ENCODE assay signal across 9 mouse cellular contexts in genomic region chr10:61534371-61535101, GRCm38 (mm10). TPM values are rescaled to one million over a fixed set of nuclear protein-coding genes. Genes with fewer than 3 reads are reported as not detected.
DNase-seq lines count a peak whose midpoint lies in the region; ATAC-seq and TF ChIP-seq lines count a peak whose summit lies in the region.
"Had no signal": no experiment of that assay in that cellular context is flagged by ENCODE, and none has a peak within 500 bp of the region (broad histone marks: within the 10 kb centered on the region; RNA-seq: fewer than 3 reads in every experiment).

No protein-coding gene starts in this region.

- no peak for TF ChIP-seq POLR2A in lung, adult 2 months (IDR thresholded peaks at IDR 0.05; ENCODE audit: borderline replicate concordance, extremely low read depth, low read depth, low read length)
- no peak for TF ChIP-seq POLR2A in thymus, adult 2 months (IDR thresholded peaks at IDR 0.05; ENCODE audit: control insufficient read depth, extremely low read depth, insufficient read depth, low read length, poor library complexity)

- H3K4me1 ChIP-seq in lung, adult 2 months (ENCODE audit: control insufficient read depth, insufficient read depth, low read length), result peaks cover 24% of the 10 kb centered on the region
- H3K4me1 ChIP-seq in forebrain, embryonic 10.5 days, result peaks cover 81% of the 10 kb centered on the region
- H3K4me1 ChIP-seq in kidney, postnatal 0 days (replicated peaks; ENCODE audit: insufficient read depth, low read length), result peaks cover 11% of the 10 kb centered on the region; the same call in 1 of the 2 replicates
- H3K4me1 ChIP-seq in thymus, adult 2 months (replicated peaks; ENCODE audit: control insufficient read depth, insufficient read depth, low read length), result peaks cover 17% of the 10 kb centered on the region

- no peaks in the 10 kb centered on the region for H3K9me3 ChIP-seq in forebrain, embryonic 10.5 days
- H3K9me3 ChIP-seq in kidney, postnatal 0 days (replicated peaks; ENCODE audit: low read length), result no peaks in the 10 kb centered on the region

- no peaks in the 10 kb centered on the region for H3K36me3 ChIP-seq in forebrain, embryonic 10.5 days (replicated peaks)
- H3K36me3 ChIP-seq in kidney, postnatal 0 days (ENCODE audit: insufficient read depth, low read length), result no peaks in the 10 kb centered on the region
- H3K36me3 ChIP-seq in thymus, adult 2 months (ENCODE audit: control insufficient read depth, insufficient read depth, low read length), result no peaks in the 10 kb centered on the region

- H3K9ac ChIP-seq in kidney, postnatal 0 days (ENCODE audit: low read depth, low read length), result no peak overlapping the region

- peak; percentile 18 to 68 for DNase-seq in lung, adult 18-20 months
- no peak for DNase-seq in lung, adult 2 months
- DNase-seq in forebrain, embryonic 10.5 days (ENCODE audit: extremely low spot score, low spot score), result peak; percentile 58
- peak; percentile 34 for DNase-seq in kidney, postnatal 0 days (ENCODE audit: low spot score)
- no peak for DNase-seq in thymus, adult 18-20 months
- no peak for DNase-seq in thymus, adult 2 months
- DNase-seq in gastrocnemius, adult 8-10 months (ENCODE audit: low spot score in 2 of 2), result no peak

- H3K27me3 ChIP-seq in forebrain, embryonic 10.5 days (ENCODE audit: poor library complexity, severe bottlenecking), result no peaks in the 10 kb centered on the region
- H3K27me3 ChIP-seq in kidney, postnatal 0 days (ENCODE audit: insufficient read depth, low read length), result no peaks in the 10 kb centered on the region
- H3K27me3 ChIP-seq in thymus, adult 2 months (ENCODE audit: control insufficient read depth, insufficient read depth, low read length), result no peaks in the 10 kb centered on the region

- H3K4me3 ChIP-seq in lung, adult 2 months (replicated peaks; ENCODE audit: extremely low read depth, low read depth, low read length), result no peak overlapping the region
- H3K4me3 ChIP-seq in forebrain, embryonic 10.5 days, result peak overlapping the region; percentile 22; the same call in 1 of the 2 replicates
- H3K4me3 ChIP-seq in kidney, postnatal 0 days (replicated peaks; ENCODE audit: low read depth, low read length), result no peak overlapping the region
- no peak overlapping the region for H3K4me3 ChIP-seq in thymus, adult 2 months (ENCODE audit: control insufficient read depth, insufficient read depth, low read length)

- no peak overlapping the region for H3K4me2 ChIP-seq in kidney, postnatal 0 days (ENCODE audit: low read length)

- H3K27ac ChIP-seq in forebrain, embryonic 10.5 days, result peak overlapping the region; percentile 94
- H3K27ac ChIP-seq in kidney, postnatal 0 days, result peak overlapping the region; percentile 42; the same call in 1 of the 2 replicates
- no peak overlapping the region for H3K27ac ChIP-seq in thymus, adult 2 months (ENCODE audit: control insufficient read depth, insufficient read depth, low read length)
- H3K27ac ChIP-seq: macrophage had no signal

- no peak for TF ChIP-seq CTCF in lung, adult 2 months (IDR thresholded peaks at IDR 0.05; ENCODE audit: insufficient read depth, low read length)
- TF ChIP-seq CTCF in kidney, postnatal 0 days (IDR thresholded peaks at IDR 0.05; ENCODE audit: low read depth), result no peak
- no peak for TF ChIP-seq CTCF in thymus, adult 2 months (IDR thresholded peaks at IDR 0.05; ENCODE audit: borderline replicate concordance, control insufficient read depth, extremely low read depth, insufficient read depth, low read length, poor library complexity)

- WGBS in lung, adult 2 months, result 50% methylated on average over 3 of the region's 3 CpGs
- 69% methylated on average over 3 of the region's 3 CpGs for WGBS in forebrain, embryonic 10.5 days
- WGBS in kidney, postnatal 0 days, result 83% methylated on average over 3 of the region's 3 CpGs
- 92% methylated on average over 3 of the region's 3 CpGs for WGBS in thymus, adult 2 months

- ATAC-seq in kidney, postnatal 0 days (replicated peaks; ENCODE audit: low FRiP score, low read depth), result no peak
- peak; percentile 71 for ATAC-seq in megakaryocyte-erythroid progenitor cell, adult 5-6 weeks (replicated peaks; ENCODE audit: low FRiP score, low TSS enrichment, poor library complexity, severe bottlenecking)

RNA-seq across cellular contexts. Expression of gene Lrrc20, which starts 58.9 kb away (rescaled TPM):
- 11.3 and 21.1 TPM in 2 replicates for polyA plus RNA-seq in lung, adult 2 months (2012; rRNA removed)
- polyA plus RNA-seq in forebrain, embryonic 10.5 days (2016; fragmentation: Nextera tagmentation; extraction: Ambion mirVana), result 9.7 and 9.9 TPM in 2 replicates
- 5.7 and 6.4 TPM in 2 replicates for polyA plus RNA-seq in kidney, postnatal 0 days (2015; fragmentation: Nextera tagmentation; extraction: Ambion mirVana)
- 14.3 and 19.5 TPM in 2 replicates for total RNA-seq in megakaryocyte-erythroid progenitor cell, adult 5-6 weeks (2014; fragmentation: Nextera tagmentation)
- 8.0 and 10.9 TPM in 2 replicates for total RNA-seq in megakaryocyte-erythroid progenitor cell, adult 5-6 weeks (2017)
- polyA plus RNA-seq in thymus, adult 2 months (2012; rRNA removed), result 9.8 and 10.9 TPM in 2 replicates
- 100 to 1,000 TPM; 151 to 195 (median 168) TPM for total RNA-seq in gastrocnemius, adult 8-10 months (2022)

Comparison
In these comparisons a context has a peak if more than half of its experiments do, and no peak if none do; other contexts are left out.
1. DNase-seq: peak in lung, adult 18-20 months (2 of 2), forebrain, embryonic 10.5 days (single experiment) and kidney, postnatal 0 days (single experiment); none in lung, adult 2 months (single experiment), thymus, adult 18-20 months (0 of 2), thymus, adult 2 months (single experiment) and gastrocnemius, adult 8-10 months (0 of 2).